Mouse (Mus musculus) kidney, postnatal 36 days (tissue): ENCODE measurements around the gene Dync1i2.

ENCODE experiments used
- DNase-seq, 2 experiments: peaks; one replicate each; pipeline ENCODE4 v3.0.0; 2021 to 2022; ENCODE audit warnings: mixed read lengths in 2 of 2

Gene Dync1i2

DNA sequence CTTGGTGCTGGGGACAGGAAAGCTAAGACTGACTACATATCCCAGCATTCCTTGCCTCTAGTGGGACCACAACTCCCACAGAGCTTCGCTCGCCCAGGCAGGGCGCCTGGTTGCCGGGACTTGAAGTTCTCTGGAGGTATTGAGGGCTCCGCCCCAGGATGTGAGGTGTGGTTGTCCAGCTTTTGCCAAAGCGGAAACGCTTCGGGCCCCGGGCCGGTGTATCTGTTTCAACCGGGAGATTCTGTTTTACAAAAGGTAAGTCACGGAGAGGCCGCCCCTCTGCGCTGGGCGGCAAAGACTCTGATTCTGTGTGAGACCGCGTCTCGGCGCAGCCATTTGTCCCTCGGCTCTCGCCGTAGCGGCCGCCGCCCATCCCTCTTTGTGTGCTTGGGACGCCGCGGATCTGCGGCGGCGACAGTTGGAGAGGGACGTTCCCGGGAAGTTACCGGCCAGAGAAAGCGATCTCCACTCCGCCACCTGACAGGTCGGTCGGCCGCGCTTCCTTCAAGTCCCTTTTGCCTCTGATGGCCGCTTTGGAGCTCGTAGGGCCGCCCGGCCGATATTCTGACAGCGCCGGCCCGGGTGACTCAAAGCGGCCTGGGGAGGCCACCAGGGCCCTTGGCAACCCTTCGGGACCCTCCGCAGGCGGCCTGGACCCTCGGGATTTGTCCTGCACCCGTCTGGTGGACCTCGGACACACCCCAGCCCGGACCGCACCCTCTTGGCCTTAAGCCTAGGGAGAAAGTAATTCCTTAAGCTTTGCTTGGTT, at the start of gene Dync1i2:
Gene Dync1i2 (plus strand): TSS at position 116 of the 769 bp plus-strand sequence.
- peak; percentile 91 to 97 for DNase-seq

DNA sequence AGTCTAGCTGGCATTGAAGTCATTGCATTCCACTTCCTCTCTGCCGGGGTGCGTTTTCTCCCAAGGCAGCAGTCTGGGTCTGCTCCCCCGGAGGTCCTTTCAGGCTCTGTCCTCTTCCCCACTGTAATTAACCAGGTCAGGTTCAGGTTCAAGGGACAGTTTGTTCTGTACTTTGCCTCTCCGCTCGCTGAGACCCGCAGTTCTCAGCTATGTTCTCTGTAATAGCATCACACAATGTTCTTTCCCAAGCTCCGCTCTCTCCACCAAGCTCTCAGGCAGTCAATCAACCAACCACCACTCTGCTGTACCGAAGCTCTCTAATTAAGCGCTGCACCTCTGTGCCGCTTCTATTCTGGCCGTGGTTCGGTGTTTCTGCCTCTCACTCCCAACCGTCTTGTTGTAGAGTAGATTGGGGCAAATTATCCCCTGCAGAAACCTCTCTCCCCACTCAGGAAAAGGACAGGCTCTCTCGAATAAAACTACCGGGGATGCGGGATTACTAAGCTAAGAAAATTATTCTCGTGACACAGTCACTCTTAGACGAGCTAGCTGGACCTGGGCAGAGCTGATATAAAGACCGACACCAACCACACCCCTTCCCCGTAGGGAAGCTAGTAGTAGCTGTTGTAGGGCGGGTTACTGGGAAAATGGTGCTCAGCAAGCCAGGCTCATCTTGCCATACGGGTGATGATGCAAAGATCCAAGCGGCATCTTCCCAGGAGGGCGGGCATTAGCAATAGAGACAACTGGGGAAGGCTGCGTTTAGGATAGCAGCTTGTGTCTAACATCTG, 48.5 kb upstream of the Dync1i2 start:
- peak; percentile 66 to 88 for DNase-seq

DNA sequence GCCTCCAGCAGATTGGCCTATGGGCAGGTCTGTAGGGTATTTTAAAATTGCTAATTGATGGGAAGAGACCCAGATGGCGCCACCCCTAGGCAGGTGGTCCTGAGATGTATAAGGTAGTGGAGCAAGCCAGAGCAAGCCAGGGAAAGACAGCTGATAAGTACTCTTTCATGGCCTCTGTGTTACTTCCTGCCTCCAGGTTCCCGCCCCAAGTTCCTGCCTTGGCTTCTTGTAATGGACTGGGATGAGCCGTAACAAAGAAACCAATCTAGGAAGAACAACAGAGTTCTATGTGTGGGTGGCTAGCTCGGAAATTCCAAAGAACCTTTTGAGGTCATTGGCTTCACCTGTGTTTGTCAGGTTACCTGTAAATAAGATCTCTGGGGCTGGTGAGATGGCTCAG, 44.3 kb upstream of the Dync1i2 start:
- no peak for DNase-seq

DNA sequence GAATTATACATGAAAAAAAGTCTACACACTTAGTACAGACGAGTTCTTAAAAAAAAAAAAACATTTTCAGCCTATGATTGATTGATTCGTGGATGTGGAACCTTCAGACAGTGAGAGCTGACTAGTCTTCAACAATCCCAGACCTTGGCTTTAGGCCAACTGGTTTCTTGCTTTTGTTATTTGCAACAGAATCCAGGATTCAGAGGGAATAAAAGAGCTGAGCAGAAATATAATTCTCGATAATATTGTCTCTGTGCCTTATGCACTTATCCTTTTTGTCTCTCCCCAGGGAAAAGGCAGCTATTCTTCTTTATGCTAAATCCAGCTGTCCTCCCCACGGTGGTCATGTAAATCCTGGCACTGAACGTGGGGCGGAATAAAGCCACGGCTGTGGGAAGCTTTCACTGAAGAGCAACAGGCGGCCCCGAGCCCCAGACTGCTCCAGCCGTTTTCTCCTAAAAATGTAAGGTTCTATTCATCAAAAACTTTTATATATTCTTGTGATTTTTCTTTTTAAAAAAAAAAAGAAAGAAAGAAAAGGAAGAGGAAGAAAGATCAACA, 43.0 kb upstream of the Dync1i2 start:
- DNase-seq = no peak

DNA sequence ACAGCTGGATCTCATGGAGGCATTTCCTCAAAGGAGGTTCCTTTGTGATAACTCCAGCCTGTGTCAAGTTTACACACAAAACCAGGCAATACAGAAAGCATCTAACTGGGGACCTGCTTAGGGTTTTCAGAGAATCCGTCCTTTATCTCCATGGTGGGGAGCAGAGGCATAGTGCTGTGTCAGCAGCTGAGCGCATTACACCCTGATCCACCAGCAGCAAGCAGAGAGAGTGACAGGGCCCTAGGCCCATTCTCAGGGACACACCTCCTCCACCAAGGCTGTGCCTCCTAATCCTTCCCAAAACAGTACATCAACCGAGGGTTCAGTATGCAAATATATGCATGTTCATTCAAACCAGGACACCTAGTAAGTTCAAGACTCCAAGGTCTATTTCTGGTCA, 38.5 kb upstream of the Dync1i2 start:
- no peak for DNase-seq

DNA sequence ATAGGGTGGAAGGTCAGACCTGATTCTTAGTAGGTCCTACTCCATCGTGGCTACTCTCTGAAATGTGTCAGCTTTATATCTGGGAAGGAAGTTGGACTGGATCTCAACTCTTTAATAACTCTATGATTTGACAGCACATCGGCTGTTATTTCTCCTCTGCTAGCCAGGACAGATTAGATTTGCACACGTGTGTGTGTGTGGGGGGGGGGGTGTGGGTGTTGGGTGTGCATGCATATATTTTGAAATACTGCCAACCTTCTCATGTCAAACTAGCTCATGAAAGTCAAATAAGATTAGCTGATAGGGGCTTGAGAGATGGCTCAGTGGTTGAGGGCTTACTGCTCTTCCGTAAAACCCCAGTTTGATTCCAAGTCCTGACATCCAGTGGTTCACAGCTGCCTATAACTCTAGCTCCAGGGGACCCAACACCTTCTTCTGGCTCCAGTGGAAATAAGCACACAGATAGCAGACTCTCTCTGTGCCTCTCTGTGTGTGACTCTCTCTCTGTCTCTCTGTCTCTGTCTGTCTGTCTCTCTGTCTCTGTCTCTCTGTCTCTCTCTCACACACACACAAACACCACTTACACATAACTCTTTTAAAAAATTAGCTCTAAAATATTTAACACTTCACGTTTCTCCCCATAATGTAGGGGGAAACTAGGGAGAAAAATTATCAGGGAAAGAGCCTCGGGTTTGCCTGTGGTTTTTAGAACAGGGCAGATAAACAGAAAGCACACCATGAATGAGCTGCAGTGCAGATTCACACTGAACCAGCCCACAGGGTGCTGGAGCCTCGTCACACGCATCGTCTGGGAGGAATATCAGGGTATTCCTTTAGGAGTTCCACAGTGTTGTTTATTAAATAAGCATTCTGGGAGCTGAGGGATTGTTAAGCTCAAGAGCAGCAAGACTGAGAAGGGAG, 34.9 kb upstream of the Dync1i2 start:
- DNase-seq = no peak

DNA sequence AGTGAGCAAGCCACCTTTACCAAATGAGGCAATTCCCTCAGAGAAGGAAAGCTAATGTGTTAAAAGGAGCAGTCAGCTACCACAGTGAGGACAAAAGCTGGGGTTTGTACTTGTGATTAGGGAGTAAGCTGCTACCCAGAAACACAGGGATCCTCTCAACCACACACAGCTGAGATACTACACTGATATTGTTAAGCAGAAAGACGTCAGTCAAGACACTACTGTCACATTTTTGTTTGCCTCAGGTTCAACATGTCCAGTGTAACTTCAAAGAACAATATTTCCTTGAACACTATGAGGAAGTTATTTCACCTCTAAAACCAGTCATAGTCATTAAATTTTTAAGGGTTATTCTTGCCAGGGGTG, 34.3 kb upstream of the Dync1i2 start:
- no peak for DNase-seq

DNA sequence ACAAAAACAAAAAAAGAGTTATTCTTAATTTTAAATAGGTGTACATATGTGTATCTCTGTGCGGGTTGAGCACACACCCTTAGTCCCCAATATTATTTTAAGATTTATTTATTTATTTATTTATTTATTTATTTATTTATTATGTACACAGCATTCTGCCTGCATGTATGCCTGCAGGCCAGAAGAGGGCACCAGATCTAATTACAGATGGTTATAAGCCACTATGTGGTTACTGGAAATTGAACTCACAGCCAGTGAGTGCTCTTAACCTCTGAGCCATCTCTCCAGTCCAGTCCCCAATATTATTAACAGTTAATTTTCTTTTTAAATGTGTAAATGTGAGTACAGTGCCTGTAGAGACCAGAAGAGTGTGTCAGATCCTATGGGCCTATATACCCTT, 33.7 kb upstream of the Dync1i2 start:
- DNase-seq = no peak

DNA sequence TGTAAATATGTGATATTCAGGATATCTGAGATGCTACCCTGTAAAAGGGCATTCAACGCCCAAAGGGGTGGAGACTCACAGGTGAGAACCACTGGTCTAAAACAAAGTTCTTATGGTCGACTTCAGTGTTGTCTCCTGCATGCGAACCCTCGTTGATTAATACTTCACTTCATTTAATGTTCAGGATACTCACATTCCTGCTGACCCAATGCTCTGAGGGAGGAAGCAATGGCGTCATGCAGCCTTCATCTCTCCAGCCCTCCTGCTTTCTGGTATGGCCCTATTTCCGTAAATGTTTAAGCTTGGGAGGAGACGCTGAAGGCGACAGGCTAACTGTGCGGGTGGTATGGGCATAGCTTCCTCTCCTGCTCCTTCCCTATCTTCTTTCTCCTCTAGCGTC, 31.8 kb upstream of the Dync1i2 start:
- no peak for DNase-seq

DNA sequence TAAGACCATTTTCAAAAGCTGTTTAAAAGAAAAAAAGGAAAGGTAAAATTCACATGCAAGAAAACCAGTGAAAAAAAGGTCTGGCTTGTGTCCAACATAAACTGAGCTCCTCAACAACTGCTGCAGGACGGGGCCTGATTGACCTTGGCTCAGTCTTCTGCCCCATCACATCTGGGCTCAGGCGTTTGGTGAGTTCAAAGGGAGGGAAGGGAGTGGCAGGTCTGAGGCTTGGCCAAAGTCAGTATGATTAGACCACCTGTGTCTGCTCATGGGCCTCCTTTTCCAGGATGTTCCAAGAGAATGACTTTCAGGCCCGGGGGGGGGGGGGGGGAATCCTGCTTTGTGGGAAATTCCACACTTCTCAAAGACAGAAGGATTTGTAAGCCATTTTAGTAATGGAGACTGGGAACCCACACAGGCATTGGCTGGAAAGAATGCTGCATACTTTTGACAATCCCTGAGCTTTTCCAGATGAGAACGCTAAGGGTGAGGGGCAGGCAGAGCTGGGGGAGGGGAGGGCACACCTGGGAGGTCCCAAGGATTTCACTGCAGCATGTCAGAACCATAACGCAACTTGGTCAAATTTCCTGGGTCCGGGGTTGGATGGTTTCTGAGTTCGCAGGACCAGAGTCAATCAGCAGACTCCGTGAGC, 30.8 kb upstream of the Dync1i2 start:
- DNase-seq = no peak

DNA sequence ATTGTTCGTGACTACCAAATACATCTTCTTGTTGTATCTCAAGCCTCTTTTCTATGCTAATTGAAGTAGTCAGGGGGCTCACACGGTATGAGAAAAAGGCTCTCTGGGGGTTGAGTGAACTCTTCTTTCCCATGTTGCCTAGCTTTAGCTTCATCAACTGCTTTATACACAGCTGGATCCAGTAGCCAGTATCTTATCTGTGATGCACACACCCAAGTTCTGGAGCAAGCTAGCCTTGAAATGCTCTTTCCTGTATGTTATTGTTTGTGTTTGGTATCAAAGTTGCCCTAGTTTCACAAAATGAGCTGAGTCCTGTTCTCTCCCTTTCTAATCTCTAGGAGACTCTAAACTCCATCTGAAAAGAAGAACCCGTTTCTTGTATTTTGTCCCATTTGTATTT, 23.6 kb upstream of the Dync1i2 start:
- no peak for DNase-seq

DNA sequence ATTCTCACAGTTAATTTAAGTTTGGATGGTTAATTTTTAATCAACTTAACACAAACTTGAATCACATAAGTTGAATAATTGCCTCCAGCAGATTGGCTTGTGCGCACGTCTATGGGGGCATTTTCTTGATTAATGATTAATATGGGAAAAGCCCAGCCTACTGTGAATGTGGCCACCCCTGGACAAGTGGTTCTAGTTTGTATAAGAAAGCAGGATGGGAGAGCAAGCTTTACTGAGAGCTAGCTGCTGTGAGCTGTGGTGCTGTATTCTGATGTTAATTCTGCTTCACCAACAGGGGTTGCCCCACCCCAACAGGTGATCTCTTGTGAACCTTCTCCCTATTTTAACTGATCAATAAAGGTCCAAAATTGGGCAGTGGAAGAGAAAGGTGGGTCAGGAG, 22.6 kb upstream of the Dync1i2 start:
- DNase-seq = peak; percentile 25 to 85

DNA sequence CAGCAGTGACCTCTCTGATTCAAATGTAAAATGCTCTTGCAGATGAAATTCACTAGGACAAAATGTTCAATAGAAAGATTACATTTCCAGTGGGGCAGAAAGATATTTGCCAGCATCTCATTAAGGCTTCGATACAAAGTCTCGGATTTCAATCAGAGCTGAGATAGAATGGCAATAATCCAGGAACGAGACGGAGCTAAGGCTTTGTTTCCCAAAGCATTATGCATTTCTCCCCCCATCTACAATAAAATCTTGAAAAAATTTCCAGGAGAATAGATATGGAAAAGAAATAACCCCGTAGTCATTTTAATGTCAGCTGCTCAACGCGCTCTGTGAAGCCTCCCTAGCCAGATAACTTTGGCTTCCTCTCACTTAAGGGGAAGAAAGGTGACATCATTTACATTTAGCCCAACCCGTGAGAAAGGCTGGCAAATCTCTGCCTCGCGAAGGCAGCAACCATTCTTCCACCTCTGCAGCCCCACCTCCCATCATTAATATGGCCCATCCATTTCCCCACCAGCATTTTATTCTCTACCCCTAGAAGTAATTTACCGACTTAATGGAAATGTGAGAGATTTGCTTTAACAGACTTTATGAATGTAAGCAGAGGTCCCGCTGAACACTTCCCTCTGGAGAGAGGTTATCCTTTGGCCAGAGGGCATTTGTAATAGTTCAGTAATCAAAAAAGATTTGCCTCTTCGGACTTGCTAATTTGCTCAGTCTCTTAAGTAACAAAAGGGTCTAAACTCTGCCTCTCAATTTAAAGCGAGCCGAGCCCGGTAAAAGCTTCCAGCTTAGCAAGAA, 19.9 kb upstream of the Dync1i2 start:
- DNase-seq = no peak

DNA sequence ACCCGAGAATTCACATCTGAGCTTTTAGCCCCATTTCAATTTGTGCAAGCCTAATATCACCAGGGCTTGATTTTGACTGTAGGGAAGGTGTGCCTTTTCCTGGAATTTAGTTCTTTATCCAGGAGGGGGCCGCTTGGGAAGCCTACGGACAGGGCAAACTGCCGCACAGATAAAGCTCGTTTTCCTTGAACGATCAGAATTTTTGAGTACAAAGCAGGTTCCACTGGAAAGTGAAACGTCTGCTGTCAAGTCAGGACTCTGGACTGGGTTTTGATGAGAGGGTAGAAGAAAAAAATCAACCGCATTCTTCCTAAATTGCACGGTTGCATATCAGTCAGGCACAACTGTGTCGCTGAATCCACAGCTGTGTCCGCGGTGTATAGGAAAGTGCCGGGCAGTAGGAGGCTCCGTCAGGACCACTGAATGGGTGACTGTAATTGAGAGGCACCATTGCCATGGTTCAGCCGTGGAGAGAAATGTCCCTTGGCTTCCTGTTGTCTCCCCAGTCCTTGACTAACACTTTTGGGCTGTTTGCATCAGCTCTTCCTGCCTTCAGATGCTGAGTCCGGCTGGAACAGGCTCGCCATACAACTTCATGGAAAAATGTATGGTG, 19.2 kb upstream of the Dync1i2 start:
- no peak for DNase-seq

DNA sequence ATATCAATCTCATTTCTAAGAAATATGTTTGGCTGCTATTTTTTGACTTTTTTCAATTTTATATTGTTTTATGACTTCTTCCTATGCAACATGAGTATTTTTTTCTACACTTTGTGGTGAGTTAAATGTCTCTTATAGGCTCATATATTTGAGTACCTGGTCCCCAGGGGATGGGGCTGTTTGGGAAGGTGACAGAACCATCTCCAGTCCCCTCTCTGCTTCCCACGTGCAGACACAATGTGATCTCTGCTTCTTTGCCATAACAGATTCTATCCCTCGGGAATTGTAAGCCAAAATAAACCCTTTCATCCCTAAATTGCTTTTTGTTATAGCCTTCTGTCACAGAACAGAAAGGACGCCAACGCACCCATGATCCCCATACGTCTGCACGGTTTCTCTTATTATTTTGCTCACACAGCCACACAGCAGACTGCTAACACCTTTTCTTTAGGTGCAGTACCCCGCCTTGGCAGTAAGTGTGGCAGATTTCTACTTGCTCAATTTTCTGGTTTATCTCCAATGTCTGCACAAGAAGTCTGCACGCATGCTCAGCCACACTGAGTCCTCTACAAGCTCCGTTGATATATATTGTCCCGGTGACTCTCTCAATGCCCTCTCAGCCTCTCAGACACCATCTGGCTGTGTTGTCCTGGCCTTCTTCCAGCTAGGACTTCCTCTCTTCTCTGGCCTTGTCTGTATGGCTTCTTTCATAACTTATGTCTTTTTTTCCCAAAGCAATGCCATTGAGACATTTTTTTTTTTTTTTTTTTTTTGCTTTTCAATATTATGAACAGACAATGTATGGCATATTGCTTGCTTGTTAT, 17.2 kb upstream of the Dync1i2 start:
- no peak for DNase-seq

DNA sequence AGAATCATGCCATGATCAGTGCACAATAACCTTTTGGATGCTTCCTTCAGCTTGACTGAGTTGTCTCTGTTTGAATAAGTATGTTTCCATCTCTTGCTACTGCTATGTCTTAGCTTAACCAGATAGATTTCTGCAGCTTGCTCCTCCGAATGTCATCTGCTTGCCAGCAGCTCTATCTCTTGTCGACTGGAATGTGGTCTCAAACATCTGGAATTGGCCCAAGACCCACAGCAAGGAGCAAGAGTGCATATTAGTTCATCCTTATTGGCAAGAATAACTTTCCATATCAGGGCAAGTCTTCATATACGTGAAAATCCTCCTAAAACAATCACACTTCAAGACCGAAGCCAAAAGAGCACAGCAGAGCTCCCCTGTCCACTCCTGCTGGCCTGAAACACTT, 14.6 kb upstream of the Dync1i2 start:
- no peak for DNase-seq

DNA sequence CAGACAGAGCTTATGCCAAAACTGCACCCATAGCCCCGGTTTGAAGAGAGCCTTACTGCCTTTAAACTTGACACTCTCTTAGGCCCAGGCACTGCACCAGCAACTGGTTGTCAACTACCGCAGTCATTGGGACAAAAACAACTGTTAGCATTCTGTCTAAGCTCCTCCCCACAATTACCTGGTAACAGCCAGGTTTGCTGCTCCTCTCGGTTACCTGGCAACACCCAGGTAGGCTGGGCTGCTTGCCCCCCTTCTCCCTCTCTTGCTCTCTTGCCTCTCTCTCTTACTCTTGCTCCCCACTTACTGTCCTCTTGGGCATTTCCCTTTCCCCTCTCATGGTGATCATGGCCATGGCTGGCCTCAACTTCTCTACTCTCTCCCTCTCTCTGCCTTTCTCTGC, 12.6 kb upstream of the Dync1i2 start:
- peak; percentile 38 to 64 for DNase-seq

DNA sequence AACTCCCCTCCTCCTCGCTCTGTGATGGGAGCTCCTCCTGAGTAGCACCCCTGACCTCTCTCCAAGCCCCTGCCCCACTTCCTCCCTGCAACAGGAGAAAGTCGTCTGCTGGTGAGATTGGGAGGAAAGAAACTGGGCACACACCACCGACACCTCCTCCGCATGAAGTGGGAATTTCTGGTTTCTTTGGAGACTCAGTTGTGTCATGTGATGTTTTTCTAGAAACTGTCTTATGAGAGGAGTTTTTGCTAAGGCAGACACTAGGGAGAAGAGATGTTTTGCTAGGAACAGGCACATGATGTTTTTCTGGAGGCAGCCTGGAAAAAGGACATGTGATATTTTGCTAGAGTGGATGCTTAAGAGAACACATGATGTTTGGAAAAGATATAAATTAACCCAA, 11.0 kb upstream of the Dync1i2 start:
- no peak for DNase-seq

DNA sequence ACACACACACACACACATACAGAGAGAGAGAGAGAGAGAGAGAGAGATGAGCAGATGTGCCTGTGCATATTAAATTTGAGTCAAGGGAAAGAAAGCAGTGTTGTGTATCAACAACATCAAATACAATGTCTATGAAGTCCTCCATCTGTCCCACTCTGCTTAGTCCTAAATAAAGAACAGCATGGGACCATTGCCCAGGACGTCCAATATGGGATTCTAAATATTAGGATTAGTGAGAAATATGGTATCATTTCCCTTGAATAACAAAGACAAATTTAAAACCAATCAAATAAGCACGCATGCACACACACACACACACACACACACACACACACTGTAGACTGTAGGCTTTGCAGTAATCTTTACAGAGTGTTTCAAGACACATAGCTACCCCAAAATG, 9.6 kb upstream of the Dync1i2 start:
- DNase-seq = no peak

DNA sequence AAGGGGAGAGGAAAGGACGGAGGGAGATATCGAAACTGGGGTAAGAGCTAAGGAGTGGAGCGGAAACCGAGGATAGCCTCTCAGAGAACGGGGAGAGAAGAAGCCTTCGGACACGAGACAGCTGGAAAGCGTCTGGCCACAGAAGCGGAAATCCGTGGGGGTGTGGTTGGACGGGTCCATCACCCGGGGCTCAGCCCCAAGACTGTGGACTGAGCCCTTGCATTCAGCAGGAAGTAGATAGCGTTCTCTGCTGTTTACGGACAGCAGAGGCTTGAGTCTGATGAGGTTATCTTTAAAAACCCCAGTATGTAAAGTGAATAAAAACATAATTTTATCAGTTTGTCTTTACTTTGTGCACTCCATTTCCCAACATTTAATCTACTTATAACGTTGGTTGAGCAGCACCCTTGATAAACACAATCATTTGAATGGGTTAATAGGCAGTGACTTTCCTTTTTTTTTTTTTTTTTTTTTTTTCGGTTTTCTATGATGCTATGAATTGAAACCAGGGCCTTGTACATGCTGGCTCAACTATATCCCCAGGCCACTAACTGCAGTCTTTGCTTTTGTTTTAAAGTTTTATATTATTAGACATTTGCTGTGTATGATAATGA, 7.6 kb upstream of the Dync1i2 start:
- peak in 1 of 2 experiments; percentile 33 for DNase-seq
